Mouse (Mus musculus) v-Abl transformed pro-B cells (cell line): ENCODE data around the gene Mmp28.

Source experiments
- in situ Hi-C, 2 experiments: fragments of 400-800 bp; cut with MboI; formaldehyde crosslinking; loops; one replicate each; pipeline ENCODE4 v1.15.1; 2025; ENCODE audit not compliant: unreplicated experiment in 2 of 2

Mmp28 gene

DNA sequence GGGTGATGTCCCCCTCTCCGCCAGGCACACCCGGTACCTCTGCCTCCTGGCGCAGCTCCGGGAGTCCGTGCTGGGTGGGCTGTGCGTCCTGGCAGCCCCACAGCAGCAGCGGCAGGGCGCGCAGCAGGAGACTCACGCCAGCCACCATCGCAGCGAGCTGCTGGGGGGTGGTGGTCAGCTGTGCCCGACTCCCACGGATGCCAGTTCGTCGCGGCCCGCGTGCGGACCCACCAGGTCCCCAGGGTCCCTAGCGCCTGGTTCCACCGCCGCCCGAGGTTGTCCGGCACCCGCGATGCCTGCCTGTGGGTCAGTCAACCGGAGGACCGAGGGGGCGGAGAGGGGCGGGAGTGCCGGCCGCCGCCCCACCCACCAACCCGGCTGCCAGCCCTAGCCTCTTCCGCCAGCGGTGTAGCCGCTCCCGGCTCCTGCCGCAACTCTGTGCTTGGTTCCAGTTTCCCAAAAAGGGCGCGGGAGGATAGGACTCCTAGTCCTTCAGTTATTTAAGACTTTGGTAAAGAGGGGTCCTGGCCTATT is at the start of gene Mmp28:
Gene Mmp28 (minus strand): TSS at position 361 of the 534 bp plus-strand sequence.
- in situ Hi-C loops, result no loop called here

DNA sequence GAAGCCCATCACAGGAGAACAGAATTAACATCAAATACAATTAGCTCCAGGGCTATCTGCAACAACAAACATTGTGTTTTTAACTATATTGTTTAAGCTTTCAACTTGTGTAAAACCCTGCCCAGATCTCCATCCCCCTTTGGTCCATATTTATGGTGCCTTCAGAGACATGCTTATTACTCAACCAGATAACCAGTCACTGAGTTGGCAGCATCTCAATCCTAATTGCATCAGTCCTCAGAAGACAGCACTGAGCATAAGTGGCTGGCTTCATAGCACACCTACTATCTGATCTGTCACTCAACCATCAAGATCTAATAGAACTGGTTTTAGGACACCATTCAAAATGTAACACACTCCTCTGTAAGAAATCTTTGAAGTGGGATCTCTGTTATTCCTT is 46.6 kb upstream of the Mmp28 start:
- in situ Hi-C loops, result no loop called here

DNA sequence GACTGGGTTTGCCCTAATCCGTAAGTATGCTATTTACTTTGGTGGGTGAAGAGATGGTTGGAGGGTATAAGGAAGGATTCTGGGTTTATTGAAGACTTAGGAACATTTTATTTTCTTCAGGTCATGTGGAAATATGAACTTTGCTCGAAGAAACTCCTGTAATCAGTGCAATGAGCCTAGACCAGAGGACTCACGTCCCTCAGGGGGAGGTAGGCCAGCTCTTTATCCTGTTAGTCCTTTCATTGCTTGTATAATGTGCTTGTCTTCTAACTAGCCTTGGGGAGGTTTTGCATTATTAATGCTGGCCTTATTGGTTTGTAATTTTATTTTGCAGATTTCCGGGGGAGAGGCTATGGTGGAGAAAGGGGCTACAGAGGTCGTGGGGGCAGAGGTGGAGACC is 41.4 kb upstream of the Mmp28 start:
- in situ Hi-C loops, result no loop called here

DNA sequence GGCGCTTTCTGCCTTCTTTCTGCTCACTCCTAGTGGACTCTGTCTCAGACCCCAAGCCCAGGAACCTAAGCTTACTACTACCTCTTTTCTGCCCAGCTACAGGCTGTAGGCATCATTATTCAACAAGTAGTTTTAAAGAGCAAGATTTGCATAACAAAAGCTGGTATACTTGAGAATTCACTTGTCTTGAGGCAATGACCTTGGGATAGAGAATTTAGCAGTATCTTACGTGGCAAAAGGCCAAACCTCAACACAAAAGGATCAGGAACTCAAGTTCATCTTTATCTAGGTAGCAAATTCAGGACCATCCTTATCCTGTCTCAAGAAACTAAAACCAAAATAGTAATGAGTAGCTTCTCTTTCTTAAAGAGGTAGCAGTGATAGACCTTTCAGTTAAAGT is 32.7 kb upstream of the Mmp28 start:
- in situ Hi-C loops, result no loop called here

DNA sequence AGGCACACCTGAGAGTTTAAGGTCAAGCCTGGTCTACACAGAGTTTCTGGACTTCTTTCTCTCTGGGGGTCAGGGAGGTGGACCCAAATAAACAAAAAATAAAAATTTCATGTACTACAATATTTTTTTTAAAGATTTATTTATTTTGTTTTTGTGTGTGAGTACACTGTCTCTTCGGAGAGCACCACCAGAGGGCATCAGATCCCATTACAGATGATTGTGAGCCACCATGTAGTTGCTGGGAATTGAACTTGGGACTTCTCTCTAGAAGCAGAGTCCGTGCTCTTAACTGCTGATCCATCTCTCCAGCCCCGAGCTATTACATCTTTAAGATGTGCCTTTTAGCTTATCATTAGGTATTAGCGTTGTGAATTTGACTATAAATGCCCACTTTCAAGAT is 28.6 kb upstream of the Mmp28 start:
- in situ Hi-C loops, result no loop called here

DNA sequence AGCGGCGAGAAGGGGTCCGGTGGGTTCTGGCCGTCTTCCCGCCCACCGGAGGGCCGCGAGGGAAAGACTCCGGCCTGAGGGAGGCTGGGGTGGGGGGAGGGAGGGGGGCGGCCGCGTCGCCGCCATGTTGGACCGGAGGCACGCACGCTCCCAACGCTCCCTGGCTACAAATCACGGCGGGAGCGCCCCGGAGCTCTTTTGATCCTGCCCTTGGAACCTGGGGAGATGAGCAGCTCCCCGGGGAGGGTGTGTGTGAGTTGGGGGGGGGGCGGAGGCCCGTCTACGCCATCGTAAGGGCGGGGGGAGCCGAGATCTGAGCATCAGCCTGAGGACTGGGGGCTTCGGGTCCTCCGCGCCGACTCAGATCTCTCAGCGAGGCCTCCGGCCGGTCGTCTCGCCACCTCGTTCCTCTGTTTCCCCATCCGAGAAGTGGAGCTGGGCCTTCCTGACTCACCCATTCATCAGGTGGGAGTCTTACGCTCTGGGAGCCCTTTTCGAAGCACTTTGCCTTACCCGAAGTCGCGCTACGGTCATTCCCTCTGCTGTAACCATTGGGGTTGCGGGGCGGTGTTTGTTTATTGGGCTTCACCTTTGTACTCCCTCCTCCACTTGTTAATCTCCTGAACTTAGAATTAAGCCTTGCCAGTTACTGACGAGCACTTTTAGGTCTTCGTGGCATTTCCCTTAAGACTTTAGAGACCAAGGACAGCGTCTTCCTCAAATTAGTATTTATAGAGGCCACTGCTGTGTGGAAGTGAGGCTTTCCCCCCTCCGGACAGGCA is 10.6 kb upstream of the Mmp28 start:
- in situ Hi-C loops, result no loop called here

DNA sequence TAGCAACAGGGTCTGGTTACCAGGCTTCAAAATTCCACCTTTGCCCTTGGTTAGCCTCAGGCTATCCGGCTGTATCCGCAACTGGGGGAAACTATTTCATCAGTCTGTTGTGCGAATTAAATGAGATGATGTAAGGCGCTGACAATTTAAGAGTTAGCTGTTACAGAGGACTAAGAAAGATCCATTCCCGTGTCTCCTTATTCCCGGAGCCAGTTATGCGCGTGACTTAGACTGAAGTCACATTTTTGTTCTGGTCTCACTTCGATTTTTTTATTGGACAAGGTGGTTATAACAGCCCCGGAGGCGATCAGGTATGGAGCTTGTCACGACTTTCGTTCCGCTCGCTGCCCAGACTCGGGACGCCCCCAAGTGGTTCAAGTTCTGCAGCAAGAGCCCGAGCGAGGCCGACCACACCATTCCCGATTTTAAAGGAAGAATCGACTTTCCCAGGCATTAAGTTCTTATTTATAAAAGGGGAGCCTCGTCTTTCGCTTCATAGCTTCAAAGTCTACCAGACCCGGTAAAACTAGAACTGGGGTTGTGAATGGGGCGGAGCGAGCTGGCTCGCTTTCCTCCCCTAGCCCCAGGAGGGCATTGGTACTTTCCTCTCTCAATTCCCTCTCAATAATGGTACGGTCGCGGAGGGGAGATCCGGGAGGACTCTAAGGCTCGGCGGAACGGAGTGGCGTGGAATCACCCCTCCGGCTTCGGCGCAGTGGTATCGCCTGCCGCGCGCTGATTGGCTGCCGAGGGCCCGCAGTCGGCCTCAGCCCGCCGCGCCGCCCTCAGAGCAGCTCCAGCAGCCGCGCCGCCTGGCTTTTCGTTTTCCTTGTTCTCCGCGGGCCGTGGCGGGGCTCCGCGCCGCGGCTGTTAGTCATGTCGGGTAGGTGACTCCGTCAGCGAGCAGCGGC is 9.7 kb upstream of the Mmp28 start, which contains the start of gene Taf15:
Gene Taf15 (plus strand): TSS at position 763 of the 911 bp plus-strand sequence.
- in situ Hi-C loops, result no loop called here

DNA sequence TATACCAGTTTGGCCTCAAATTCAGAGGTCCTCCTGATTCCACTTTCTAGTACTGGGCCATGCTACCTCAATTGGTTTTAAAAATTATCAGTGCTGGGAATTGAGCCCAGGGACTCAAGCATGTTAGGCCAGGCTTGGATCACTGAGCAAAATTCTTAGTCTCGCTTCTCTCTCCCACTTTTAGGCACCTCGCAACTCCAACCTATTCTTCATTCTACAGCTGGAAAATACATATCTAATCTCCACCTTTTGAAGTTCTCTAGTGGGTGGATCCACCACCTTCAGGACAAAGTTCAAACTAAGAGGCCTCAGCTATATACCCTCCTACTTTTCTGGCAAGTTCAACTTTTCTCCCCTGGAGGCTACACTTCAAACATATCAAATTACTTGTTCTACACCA is 8.9 kb upstream of the Mmp28 start:
- in situ Hi-C loops, result no loop called here

DNA sequence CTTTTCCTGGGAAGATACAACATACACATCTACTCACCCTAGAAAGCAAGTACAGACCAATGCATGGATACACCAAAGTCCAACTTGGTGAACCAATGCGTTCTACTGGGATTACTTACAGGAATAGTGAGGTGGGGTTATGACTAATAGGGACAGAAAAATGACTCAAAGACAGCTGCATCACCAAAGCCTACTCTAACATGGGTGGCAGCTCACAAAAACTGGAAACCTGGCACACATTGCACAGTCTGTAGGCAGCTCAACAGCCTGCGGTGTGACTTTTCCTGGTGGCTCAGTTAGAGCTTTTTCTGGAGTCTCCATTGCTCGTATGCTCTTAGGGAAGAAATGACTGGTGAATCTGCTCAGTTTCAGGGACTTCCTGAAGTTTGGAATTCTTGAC is 5.9 kb upstream of the Mmp28 start:
- in situ Hi-C loops, result no loop called here

DNA sequence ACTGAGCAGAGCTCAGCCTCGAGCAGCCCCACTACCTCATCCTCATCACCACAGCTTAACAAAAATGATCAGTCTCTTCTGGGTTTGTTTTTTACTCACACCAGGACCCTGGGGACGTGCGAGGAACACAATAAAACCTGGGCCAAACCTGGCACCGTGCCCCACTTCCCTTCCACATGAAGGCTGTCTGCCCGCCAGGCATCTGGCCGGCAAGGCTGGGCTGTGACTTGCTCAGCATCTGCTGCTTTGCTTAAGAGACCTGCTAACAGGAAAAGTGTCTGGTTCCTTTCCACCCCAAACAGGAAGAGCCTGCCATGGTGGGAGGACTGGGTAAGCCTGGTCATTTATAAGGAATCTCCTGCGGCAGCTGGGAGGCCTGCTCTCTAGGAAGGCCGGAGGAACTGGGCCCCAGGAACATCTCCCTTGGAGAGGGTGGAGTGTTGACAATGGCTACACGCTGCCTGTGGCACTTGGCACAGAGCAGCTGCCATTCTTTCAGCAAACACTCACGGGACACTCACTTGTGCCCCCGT is 4.3 kb upstream of the Mmp28 start:
- in situ Hi-C loops, result no loop called here

DNA sequence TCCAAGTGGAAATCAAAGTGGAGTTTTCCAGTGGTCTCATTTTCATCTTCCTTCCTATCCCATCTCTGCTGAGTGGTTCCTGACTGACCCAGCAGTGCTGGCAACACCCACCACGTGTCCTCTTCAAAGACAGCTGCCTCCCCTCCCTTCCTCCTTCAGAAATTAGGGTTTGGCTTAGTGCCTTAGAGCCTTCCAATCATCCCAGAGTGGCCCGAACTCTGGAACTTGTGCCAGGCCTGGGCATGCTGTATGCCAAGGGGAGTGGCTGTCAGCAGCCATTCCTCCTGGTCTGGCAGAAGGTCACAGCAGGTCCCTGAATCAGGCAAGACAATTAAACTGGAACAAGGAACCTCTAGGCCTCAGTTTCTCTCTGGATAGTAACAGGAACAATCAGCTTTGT is 3.1 kb upstream of the Mmp28 start:
- in situ Hi-C loops, result no loop called here

DNA sequence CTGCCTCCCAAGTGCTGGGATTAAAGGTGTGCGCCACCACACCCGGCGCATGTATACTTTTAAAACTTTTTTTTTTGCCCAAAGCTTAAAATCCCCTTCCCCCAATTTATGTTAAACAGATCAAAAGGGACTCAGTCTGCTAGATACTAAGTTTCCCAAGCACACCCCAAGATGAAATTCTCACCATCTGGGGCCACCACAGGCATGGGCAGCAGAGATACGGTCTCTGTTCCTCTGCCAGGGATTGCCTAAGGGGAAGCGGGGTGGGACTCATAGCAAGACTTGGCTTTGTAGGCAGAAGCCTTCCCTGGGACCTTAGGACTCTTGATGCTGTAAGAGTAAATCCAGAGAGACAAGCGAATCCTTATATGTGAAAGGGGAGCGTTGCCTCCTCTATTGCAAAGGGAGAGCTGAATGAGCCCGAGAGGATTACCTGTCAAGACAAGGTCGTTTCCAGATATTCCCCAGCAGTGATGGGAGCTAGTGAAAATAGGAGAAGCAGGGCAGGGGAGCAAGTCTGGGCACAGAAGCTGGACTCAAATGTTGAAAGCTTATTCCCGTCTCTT is 1.3 kb downstream of the Mmp28 start:
- in situ Hi-C loops, result no loop called here

DNA sequence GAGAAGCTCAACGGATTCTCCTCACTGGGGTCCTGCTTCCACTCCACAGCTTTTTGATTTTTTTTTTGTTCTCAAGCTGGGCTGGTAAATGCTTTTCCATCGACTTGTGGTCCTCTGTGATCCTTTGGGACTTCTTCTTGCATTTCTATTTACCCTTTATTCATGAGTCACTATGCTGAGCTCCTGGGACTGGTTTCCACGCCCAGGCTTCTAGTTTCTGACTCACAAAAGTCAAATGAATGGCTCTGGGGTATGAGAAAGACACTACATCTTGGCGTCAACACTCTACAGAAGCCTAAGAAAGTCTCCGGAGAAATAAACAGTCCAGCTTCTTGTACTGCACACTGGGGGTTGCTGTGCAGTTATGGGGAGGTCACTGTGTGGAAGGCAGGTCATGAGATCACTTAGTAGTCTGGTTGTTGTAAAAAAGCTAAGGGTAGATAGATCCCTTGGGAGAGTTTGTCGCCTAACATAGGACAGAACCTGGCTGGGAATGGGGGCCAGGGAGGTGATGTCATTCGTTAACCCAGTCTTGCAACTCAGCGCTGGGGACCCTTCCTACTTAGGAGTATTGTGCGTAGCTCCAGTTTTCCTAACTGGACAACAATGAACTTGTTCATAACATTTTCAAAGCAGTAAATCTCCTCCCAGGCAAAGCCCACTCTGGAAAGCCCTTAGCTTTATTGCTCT is 4.8 kb downstream of the Mmp28 start:
- in situ Hi-C loops, result no loop called here

DNA sequence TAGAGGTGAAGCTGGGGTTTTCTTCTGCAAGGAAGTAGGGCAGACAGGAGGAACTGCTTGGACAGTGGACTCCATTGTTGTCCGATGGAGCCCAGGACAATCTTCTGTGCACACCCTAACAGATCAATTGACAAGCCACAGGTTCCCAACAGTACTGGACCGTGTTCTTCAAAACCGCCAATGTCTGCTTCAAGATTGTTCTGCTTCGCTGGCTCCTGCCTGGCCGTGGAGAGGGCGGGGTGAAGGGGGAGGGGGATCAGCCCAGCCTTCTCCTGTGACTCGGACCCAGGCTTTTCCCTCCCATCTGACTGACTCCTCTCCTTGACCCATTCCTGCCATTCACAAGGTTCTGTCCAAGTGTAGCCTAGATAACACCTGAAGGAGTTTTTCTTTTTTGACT is 5.6 kb downstream of the Mmp28 start:
- in situ Hi-C loops, result no loop called here

DNA sequence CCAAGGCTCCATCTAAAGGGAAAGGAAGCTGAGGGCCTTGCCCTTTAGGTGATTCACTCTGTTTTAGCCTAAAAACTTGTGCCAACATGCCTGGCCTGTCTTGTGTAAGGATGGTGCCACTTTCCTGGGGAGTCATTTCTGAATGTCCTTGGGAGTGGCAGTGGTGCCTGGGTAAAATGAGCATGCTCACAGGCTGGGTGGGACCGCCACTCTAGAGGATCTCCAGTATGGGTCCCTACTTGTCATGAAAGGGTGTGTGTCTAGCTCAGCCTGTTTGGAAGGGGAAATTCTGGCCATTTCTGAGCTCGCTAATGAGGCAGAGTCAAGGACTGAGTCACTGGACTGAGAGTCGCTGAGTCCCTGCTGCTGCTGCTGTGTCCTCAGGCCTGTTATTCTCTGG is 7.3 kb downstream of the Mmp28 start:
- in situ Hi-C loops, result no loop called here

DNA sequence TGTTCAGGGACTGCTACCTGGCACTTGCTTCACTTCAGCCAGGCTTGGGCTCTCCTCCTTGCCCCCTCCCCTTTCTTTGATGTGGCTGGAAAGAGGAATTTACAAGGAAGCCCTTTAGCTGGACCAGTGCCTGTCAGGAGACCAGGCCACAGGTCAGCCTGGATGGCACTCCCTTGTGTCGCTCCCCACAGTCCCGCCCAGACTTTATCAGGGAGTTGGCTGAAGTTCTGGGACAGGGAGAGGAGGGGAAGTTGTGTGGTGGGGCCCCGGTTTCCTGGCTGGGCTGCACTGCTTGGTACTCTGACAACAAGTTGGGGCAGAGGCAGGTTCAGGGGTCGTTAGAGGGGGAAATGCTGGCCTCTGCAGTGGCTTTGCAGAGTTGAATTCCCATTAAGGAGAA is 8.3 kb downstream of the Mmp28 start:
- in situ Hi-C loops, result no loop called here

DNA sequence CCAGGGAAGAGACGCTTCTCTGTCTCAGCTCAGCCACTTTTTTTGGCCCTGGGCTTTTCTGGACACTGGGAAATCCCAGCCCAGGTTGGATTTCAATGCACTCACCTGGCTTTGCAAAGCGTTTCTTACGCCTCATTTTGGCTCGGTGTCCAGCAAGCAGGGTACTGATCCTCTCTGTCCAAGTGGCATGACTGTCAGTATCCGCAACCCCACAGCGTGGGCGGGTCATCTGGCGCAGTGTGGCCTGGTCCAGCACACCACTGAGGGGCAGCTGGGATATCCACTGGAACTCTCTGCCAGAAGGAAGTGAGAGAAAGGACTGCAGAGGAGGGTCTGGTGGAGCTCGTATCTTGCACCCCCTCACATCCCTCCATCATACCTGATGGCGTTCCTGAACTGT is 11.6 kb downstream of the Mmp28 start:
- in situ Hi-C loops, result no loop called here

DNA sequence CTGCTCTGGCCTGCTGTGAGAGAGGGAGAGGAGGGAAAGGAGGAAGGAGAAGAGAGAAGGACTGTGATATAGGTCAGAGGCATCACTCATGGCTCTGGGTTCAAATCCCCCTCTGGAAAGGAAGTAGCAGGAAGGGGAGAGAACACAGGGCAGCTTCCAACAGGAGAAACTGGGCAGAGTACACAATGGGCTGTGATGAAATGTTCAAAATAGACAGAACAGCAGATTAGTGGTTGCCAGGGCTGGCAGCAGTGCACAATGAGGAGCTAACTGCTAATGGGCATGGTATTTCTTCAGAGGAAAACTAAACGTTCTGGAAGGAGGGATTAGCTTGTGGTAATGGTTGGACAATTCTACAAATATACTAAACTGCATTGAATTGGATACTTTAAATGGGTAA is 12.3 kb downstream of the Mmp28 start:
- in situ Hi-C loops, result no loop called here

DNA sequence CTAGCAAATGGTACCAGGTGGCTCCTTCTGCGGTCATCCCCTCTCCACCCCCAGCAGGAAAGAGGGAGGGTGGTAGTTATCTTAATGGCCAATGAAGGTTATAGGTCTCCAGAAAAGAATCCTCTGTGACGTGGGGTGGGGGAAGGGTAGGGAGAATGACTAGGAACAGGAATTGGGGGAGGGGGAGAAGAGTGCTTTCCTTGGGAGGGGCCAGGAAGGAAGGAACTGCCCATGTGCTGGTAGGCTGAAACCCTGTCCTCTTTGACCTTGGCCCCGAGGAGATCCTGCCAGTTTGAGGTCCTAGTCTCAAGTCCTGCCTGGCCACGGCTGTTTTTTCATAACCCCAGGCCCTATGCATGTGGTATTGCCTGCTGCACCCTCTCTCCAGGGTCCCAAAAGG is 13.6 kb downstream of the Mmp28 start:
- in situ Hi-C loops, result loop anchor here in 1 of 2 experiments (10.0 kb wide), 1 partner anchor 96 kb away; no protein-coding TSS in a partner anchor

DNA sequence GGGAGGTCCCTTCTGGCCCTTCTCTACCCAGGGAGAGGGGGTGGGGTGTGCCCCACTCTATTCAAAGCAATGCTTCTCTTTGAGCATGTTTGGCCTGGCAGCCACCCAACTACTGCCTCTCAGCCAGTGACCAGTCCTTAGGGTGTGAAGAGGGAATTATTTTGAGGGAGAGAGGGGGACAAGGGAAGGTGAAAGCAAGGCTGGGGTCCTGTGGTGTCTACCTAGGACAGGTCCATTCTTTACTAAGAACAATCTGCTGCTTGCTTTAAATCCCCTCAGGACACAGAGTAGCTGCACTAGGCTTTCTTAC is 14.0 kb downstream of the Mmp28 start:
- in situ Hi-C loops, result loop anchor here in 1 of 2 experiments (10.0 kb wide), 1 partner anchor 96 kb away; no protein-coding TSS in a partner anchor
